24 mouse cellular contexts compared by ENCODE assay signal in the genomic region with DNA sequence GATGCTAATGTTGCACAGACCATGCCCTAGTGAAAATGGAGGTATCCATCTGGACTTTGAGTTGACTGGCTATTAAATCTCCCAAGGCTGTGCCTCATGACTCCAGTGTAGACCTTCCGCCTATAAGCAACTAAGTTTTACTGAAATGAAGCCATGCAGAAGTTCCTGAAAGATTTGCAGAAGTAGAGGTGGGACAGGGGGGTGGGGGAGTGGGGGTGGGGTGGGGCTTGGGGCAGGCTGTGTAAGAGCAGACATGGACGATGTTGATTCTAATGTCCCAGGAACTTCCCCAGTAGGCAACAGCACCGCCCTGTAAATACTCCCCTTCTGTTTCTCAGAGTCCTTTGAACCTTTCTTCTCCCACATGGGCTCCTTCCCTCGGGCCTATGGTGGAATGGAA.
"Had no signal": no experiment of that assay in that cellular context is flagged by ENCODE, and none has a peak within 500 bp of the region (broad histone marks: within the 10 kb centered on the region; RNA-seq: fewer than 3 reads in every experiment).

No protein-coding gene starts in this region.

- H3K9ac ChIP-seq: heart, embryonic 12.5 days; hindbrain, embryonic 12.5 days; hindbrain, embryonic 14.5 days; intestine, embryonic 15.5 days; limb, embryonic 12.5 days; liver, embryonic 13.5 days; liver, embryonic 15.5 days had no signal

- H3K9me3 ChIP-seq: heart, embryonic 10.5 days; hindbrain, embryonic 10.5 days; hindbrain, embryonic 12.5 days; intestine, embryonic 15.5 days; limb, embryonic 10.5 days; liver, embryonic 13.5 days; liver, embryonic 15.5 days had no signal

- H3K27ac ChIP-seq: heart, embryonic 10.5 days; hindbrain, embryonic 10.5 days; hindbrain, embryonic 12.5 days; hindbrain, embryonic 14.5 days; intestine, embryonic 15.5 days; left cerebral cortex, adult 2 months; limb, embryonic 10.5 days; limb, embryonic 12.5 days; liver, embryonic 13.5 days; liver, embryonic 15.5 days had no signal

- H3K27me3 ChIP-seq: hindbrain, embryonic 12.5 days; intestine, embryonic 15.5 days; liver, embryonic 13.5 days; liver, embryonic 15.5 days had no signal

- H3K36me3 ChIP-seq: heart, embryonic 10.5 days; heart, embryonic 12.5 days; hindbrain, embryonic 10.5 days; hindbrain, embryonic 12.5 days; intestine, embryonic 15.5 days; limb, embryonic 10.5 days; limb, embryonic 12.5 days; liver, embryonic 13.5 days; liver, embryonic 15.5 days had no signal

- H3K4me3 ChIP-seq: heart, embryonic 10.5 days; heart, embryonic 12.5 days; hindbrain, embryonic 10.5 days; hindbrain, embryonic 12.5 days; intestine, embryonic 15.5 days; left cerebral cortex, adult 2 months; limb, embryonic 10.5 days; limb, embryonic 12.5 days; liver, embryonic 13.5 days; liver, embryonic 15.5 days had no signal

- ATAC-seq: hindbrain, embryonic 16.5 days; inflammation-experienced regulatory T-cells, adult 6 months; intestine, embryonic 15.5 days; intestine, postnatal 0 days had no signal

- H3K4me2 ChIP-seq: heart, embryonic 12.5 days; hindbrain, embryonic 12.5 days; hindbrain, embryonic 14.5 days; intestine, embryonic 15.5 days; limb, embryonic 12.5 days; liver, embryonic 11.5 days; liver, embryonic 13.5 days; liver, embryonic 15.5 days had no signal

- DNase-seq: gastrocnemius, postnatal 14 days; gastrocnemius, postnatal 36 days; heart, adult 18-20 months; heart, postnatal 10 days; kidney, adult 18-20 months; kidney, adult 8-10 months; kidney, postnatal 14 days; kidney, postnatal 36 days; liver; liver, embryonic 13.5 days had no signal
